ENCODE assay signal across 7 mouse cellular contexts in the genomic region with DNA sequence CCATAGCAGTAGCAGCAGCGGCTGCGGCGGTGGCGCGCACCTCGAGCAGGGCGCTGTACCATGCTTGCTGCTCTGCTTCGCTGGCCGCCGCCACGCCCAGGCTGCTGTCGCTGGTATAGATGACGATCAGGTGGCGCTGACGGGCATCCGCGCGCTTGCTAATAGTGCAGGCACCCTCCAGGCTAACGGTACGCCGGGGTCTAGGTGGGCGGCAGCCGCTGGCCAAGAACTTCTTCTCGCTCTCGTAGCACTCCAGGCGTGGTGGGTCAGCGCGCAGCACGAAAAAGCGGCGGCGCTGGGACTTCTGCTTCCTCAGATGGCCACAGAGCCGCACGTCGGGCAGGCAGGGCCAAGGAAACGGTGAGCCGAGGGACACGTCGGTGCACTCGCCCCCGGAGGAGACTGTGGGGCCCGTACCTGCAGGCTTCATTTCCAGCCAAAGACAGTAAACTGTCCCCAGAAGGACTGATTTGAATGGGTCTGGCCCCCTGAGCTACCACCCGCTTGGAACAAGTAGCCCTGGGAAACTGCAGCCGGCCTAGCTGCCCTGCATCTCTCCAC. TPM values are rescaled to one million over a fixed set of nuclear protein-coding genes. Genes with fewer than 3 reads are reported as not detected.
DNase-seq lines count a peak whose midpoint lies in the region; ATAC-seq and TF ChIP-seq lines count a peak whose summit lies in the region.

No protein-coding gene starts in this region.

- WGBS in midbrain, embryonic 11.5 days = 3% methylated on average over 44 of the region's 44 CpGs
- 9% methylated on average over 44 of the region's 44 CpGs for WGBS in stomach, postnatal 0 days

- H3K4me1 ChIP-seq in testis, adult 2 months (ENCODE audit: control insufficient read depth, insufficient read depth, low read length) = peaks cover 27% of the 10 kb centered on the region
- peaks cover 11% of the 10 kb centered on the region for H3K4me1 ChIP-seq in midbrain, embryonic 11.5 days (ENCODE audit: control insufficient read depth, insufficient read depth, low read length)
- peaks cover 6% of the 10 kb centered on the region; the same call in 1 of the 2 replicates for H3K4me1 ChIP-seq in stomach, postnatal 0 days (replicated peaks; ENCODE audit: control insufficient read depth, insufficient read depth)

- no peak overlapping the region for H3K27ac ChIP-seq in testis, adult 2 months (ENCODE audit: control insufficient read depth, insufficient read depth, low read depth, low read length)
- no peak overlapping the region for H3K27ac ChIP-seq in midbrain, embryonic 11.5 days (ENCODE audit: low read depth, low read length)
- no peak overlapping the region for H3K27ac ChIP-seq in stomach, postnatal 0 days (replicated peaks)

- peak; percentile 48 for ATAC-seq in erythroblast, adult 5-6 weeks (replicated peaks; ENCODE audit: low FRiP score, poor library complexity, severe bottlenecking)
- no peak for ATAC-seq in midbrain, embryonic 11.5 days (ENCODE audit: low FRiP score)
- 0 out of 2 replicates have a peak, but pooled peaks have one; percentile 5 for ATAC-seq in stomach, postnatal 0 days (ENCODE audit: low FRiP score, low TSS enrichment)

- DNase-seq in testis, postnatal 14 days (ENCODE audit: low spot score) = no peak
- peak; percentile 56 for DNase-seq in kidney, postnatal 10 days
- peak; percentile 92 for DNase-seq in midbrain, embryonic 11.5 days (ENCODE audit: low spot score, missing footprints)
- peak; percentile 67 for DNase-seq in stomach, postnatal 0 days (ENCODE audit: low spot score)
- no peak for DNase-seq in layer of hippocampus, postnatal 14 days (ENCODE audit: low spot score in 2 of 2)

- no peak overlapping the region for H3K9ac ChIP-seq in midbrain, embryonic 11.5 days (ENCODE audit: low read length)
- 0 out of 2 replicates have a peak overlapping the region, but pooled peaks have one; percentile 9 for H3K9ac ChIP-seq in stomach, postnatal 0 days (ENCODE audit: low read length)

- H3K27me3 ChIP-seq in testis, adult 2 months (ENCODE audit: control insufficient read depth, insufficient read depth, low read length) = no peaks in the 10 kb centered on the region
- H3K27me3 ChIP-seq in midbrain, embryonic 11.5 days (ENCODE audit: control insufficient read depth, insufficient read depth, low read length) = peaks cover 27% of the 10 kb centered on the region
- no peaks in the 10 kb centered on the region for H3K27me3 ChIP-seq in stomach, postnatal 0 days (ENCODE audit: control insufficient read depth, insufficient read depth, low read length)

- no peaks in the 10 kb centered on the region for H3K9me3 ChIP-seq in midbrain, embryonic 11.5 days (ENCODE audit: control insufficient read depth, low read length)
- H3K9me3 ChIP-seq in stomach, postnatal 0 days (ENCODE audit: control insufficient read depth, low read length) = no peaks in the 10 kb centered on the region

- no peak for TF ChIP-seq POLR2A in testis, adult 2 months (IDR thresholded peaks at IDR 0.05; ENCODE audit: control insufficient read depth, low read depth, low read length)

- TF ChIP-seq EP300 in stomach, postnatal 0 days (optimal IDR thresholded peaks at IDR 0.05) = no peak

- TF ChIP-seq CTCF in testis, adult 2 months (IDR thresholded peaks at IDR 0.05; ENCODE audit: control insufficient read depth, insufficient read depth, insufficient replicate concordance, low read depth, low read length) = no peak
- no peak for TF ChIP-seq CTCF in stomach, postnatal 0 days (IDR thresholded peaks at IDR 0.05; ENCODE audit: low read depth)

- H3K4me2 ChIP-seq in midbrain, embryonic 11.5 days = peak overlapping the region; percentile 33
- peak overlapping the region; percentile 44 for H3K4me2 ChIP-seq in stomach, postnatal 0 days (replicated peaks; ENCODE audit: low read depth)

- H3K4me3 ChIP-seq in testis, adult 2 months (ENCODE audit: control insufficient read depth, low read depth, low read length) = peak overlapping the region; percentile 52
- H3K4me3 ChIP-seq in midbrain, embryonic 11.5 days (ENCODE audit: low read depth, low read length) = 0 out of 2 replicates have a peak overlapping the region, but pooled peaks have one; percentile 14
- peak overlapping the region; percentile 18; the same call in 1 of the 2 replicates for H3K4me3 ChIP-seq in stomach, postnatal 0 days (ENCODE audit: low read depth, low read length)

- no peaks in the 10 kb centered on the region for H3K36me3 ChIP-seq in testis, adult 2 months (ENCODE audit: control insufficient read depth, insufficient read depth, low read length)
- H3K36me3 ChIP-seq in midbrain, embryonic 11.5 days (ENCODE audit: control insufficient read depth, insufficient read depth, low read length) = peaks cover 12% of the 10 kb centered on the region
- H3K36me3 ChIP-seq in stomach, postnatal 0 days (ENCODE audit: control insufficient read depth, insufficient read depth, low read length) = peaks cover 6% of the 10 kb centered on the region; the same call in 1 of the 2 replicates

RNA-seq across cellular contexts. Expression of gene Irs3, which starts 0.3 kb away (rescaled TPM):
- 0.22 and 0.24 TPM in 2 replicates for polyA plus RNA-seq in testis, adult 2 months (2012; rRNA removed)
- not detected in 2 replicates for total RNA-seq in erythroblast, adult 5-6 weeks (2015; ENCODE audit: low replicate concordance)
- total RNA-seq in erythroblast, adult 5-6 weeks (2017; ENCODE audit: low replicate concordance) = not detected in 2 replicates
- 0.19 and 0.34 TPM in 2 replicates for polyA plus RNA-seq in midbrain, embryonic 11.5 days (2014; fragmentation: Nextera tagmentation; extraction: Ambion mirVana)
- polyA plus RNA-seq in stomach, postnatal 0 days (2015; fragmentation: Nextera tagmentation; extraction: Ambion mirVana) = 0.07 and 0.15 TPM in 2 replicates
- total RNA-seq in layer of hippocampus, postnatal 14 days (2021) = not detected

RNA-seq across cellular contexts. Expression of gene Sap25, which starts 4.0 kb away (rescaled TPM):
- 37.9 and 42.4 TPM in 2 replicates for polyA plus RNA-seq in testis, adult 2 months (2012; rRNA removed)
- 11.0 and 17.1 TPM in 2 replicates for total RNA-seq in erythroblast, adult 5-6 weeks (2015; ENCODE audit: low replicate concordance)
- total RNA-seq in erythroblast, adult 5-6 weeks (2017; ENCODE audit: low replicate concordance) = 3.1 and 4.8 TPM in 2 replicates
- 4.5 and 6.8 TPM in 2 replicates for polyA plus RNA-seq in midbrain, embryonic 11.5 days (2014; fragmentation: Nextera tagmentation; extraction: Ambion mirVana)
- 3.7 and 4.1 TPM in 2 replicates for polyA plus RNA-seq in stomach, postnatal 0 days (2015; fragmentation: Nextera tagmentation; extraction: Ambion mirVana)
- total RNA-seq in layer of hippocampus, postnatal 14 days (2021) = 1 to 10 TPM; 6.3 to 6.6 TPM

RNA-seq across cellular contexts. Expression of gene Gm20605, which starts 16.2 kb away (rescaled TPM):
- 15.0 and 15.6 TPM in 2 replicates for polyA plus RNA-seq in testis, adult 2 months (2012; rRNA removed)
- total RNA-seq in erythroblast, adult 5-6 weeks (2015; ENCODE audit: low replicate concordance) = 1.9 and 6.3 TPM in 2 replicates
- 0.94 and 4.7 TPM in 2 replicates for total RNA-seq in erythroblast, adult 5-6 weeks (2017; ENCODE audit: low replicate concordance)
- 4.5 and 5.8 TPM in 2 replicates for polyA plus RNA-seq in midbrain, embryonic 11.5 days (2014; fragmentation: Nextera tagmentation; extraction: Ambion mirVana)
- polyA plus RNA-seq in stomach, postnatal 0 days (2015; fragmentation: Nextera tagmentation; extraction: Ambion mirVana) = 2.4 and 3.4 TPM in 2 replicates
- total RNA-seq in layer of hippocampus, postnatal 14 days (2021) = 10 to 100 TPM; 11.0 to 14.7 TPM

RNA-seq across cellular contexts. Expression of gene Lrch4, which starts 16.2 kb away (rescaled TPM):
- polyA plus RNA-seq in testis, adult 2 months (2012; rRNA removed) = 131 and 139 TPM in 2 replicates
- 9.0 and 27.2 TPM in 2 replicates for total RNA-seq in erythroblast, adult 5-6 weeks (2015; ENCODE audit: low replicate concordance)
- total RNA-seq in erythroblast, adult 5-6 weeks (2017; ENCODE audit: low replicate concordance) = 10.6 and 13.9 TPM in 2 replicates
- 27.3 and 28.3 TPM in 2 replicates for polyA plus RNA-seq in midbrain, embryonic 11.5 days (2014; fragmentation: Nextera tagmentation; extraction: Ambion mirVana)
- polyA plus RNA-seq in stomach, postnatal 0 days (2015; fragmentation: Nextera tagmentation; extraction: Ambion mirVana) = 22.5 and 27.0 TPM in 2 replicates
- 10 to 100 TPM; 14.7 to 19.5 TPM for total RNA-seq in layer of hippocampus, postnatal 14 days (2021)

RNA-seq across cellular contexts. Expression of gene Fbxo24, which starts 16.4 kb away (rescaled TPM):
- 175 and 181 TPM in 2 replicates for polyA plus RNA-seq in testis, adult 2 months (2012; rRNA removed)
- total RNA-seq in erythroblast, adult 5-6 weeks (2015; ENCODE audit: low replicate concordance) = not detected in 2 replicates
- not detected in 2 replicates for total RNA-seq in erythroblast, adult 5-6 weeks (2017; ENCODE audit: low replicate concordance)
- polyA plus RNA-seq in midbrain, embryonic 11.5 days (2014; fragmentation: Nextera tagmentation; extraction: Ambion mirVana) = 0.10 and 0.16 TPM in 2 replicates
- polyA plus RNA-seq in stomach, postnatal 0 days (2015; fragmentation: Nextera tagmentation; extraction: Ambion mirVana) = 0.11 and 0.16 TPM in 2 replicates
- under 1 TPM; 0.17 to 0.37 TPM for total RNA-seq in layer of hippocampus, postnatal 14 days (2021)

Comparison
In these comparisons a context has a peak if more than half of its experiments do, and no peak if none do; other contexts are left out.
1. DNase-seq: peak in kidney, postnatal 10 days (single experiment), midbrain, embryonic 11.5 days (single experiment) and stomach, postnatal 0 days (single experiment); none in testis, postnatal 14 days (single experiment) and layer of hippocampus, postnatal 14 days (0 of 2).
2. Peak in every context shown above with its lines, with median percentiles within 50 percentile points of each other: H3K4me3 ChIP-seq.